Mouse (Mus musculus) CH12.LX (cell line): ENCODE measurements around the gene Kpna7. TPM values are rescaled to one million over a fixed set of nuclear protein-coding genes. Genes with fewer than 3 reads are reported as not detected.

ENCODE experiments used
- DNase-seq: peaks from one replicate; pipeline ENCODE4 v3.0.0-alpha.2; 2013; ENCODE audit errors: extremely low read depth
- H3K27ac ChIP-seq: 2 replicates; pipeline ENCODE4 v1.5.1; 2012; ENCODE audit warnings: low read depth, mild to moderate bottlenecking, control low read depth, moderate library complexity; ENCODE audit not compliant: insufficient read depth
- H3K27me3 ChIP-seq: replicated peaks from 2 replicates; pipeline ENCODE3; 2012; ENCODE audit warnings: inconsistent platforms
- H3K36me3 ChIP-seq, 2 experiments: replicated peaks in 1 of 2; 2 replicates each; pipeline versions ENCODE3 to v1.6.1; 2012; ENCODE audit warnings: inconsistent platforms in 1 of 2, low read length in 1 of 2, mild to moderate bottlenecking in 1 of 2, mixed read lengths in 1 of 2, moderate library complexity in 1 of 2; ENCODE audit not compliant: control insufficient read depth in 1 of 2, insufficient read depth in 1 of 2
- H3K4me1 ChIP-seq, 2 experiments: 2 replicates each; pipeline ENCODE4 v1.6.1; 2012; ENCODE audit warnings: inconsistent platforms in 1 of 2, moderate library complexity in 1 of 2; ENCODE audit not compliant: insufficient read depth in 2 of 2, control insufficient read depth in 1 of 2
- H3K4me2 ChIP-seq: 2 replicates; pipeline ENCODE4 v1.6.1; 2012; ENCODE audit warnings: low read depth, mild to moderate bottlenecking, control low read depth; ENCODE audit not compliant: poor library complexity, insufficient read depth, severe bottlenecking
- H3K4me3 ChIP-seq, 3 experiments: fragments of 150-350 bp in 1 of 3; sonication (generic) in 1 of 3; replicated peaks in 1 of 3; 2 replicates each; pipeline versions ENCODE3 to v1.5.1; 2011 to 2012; ENCODE audit warnings: low read depth in 2 of 3, low read length in 2 of 3, mild to moderate bottlenecking in 2 of 3, moderate library complexity in 2 of 3, control low read depth in 1 of 3, improper control_type of control experiment in 1 of 3, inconsistent platforms in 1 of 3, mixed read lengths in 1 of 3; ENCODE audit not compliant: poor library complexity in 1 of 3
- H3K79me2 ChIP-seq: replicated peaks from 2 replicates; pipeline ENCODE4 v1.6.1; 2012; ENCODE audit warnings: mild to moderate bottlenecking, moderate library complexity; ENCODE audit not compliant: control insufficient read depth, poor library complexity, insufficient read depth, severe bottlenecking; ENCODE audit errors: extremely low read depth
- H3K9ac ChIP-seq: 2 replicates; pipeline ENCODE4 v1.6.1; 2012; ENCODE audit warnings: low read depth, mild to moderate bottlenecking, control low read depth, moderate library complexity; ENCODE audit not compliant: insufficient read depth
- H3K9me3 ChIP-seq: replicated peaks from 2 replicates; pipeline ENCODE3; 2012; ENCODE audit warnings: low read length, inconsistent platforms, mixed read lengths
- BHLHE40 ChIP-seq: IDR thresholded peaks from 2 replicates; pipeline ENCODE4 v1.6.1; 2011; ENCODE audit warnings: mild to moderate bottlenecking, low read depth, low read length, improper control_type of control experiment
- CHD1 ChIP-seq: IDR thresholded peaks from 2 replicates; pipeline ENCODE4 v1.6.1; 2012; ENCODE audit warnings: low read depth, low read length, improper control_type of control experiment, inconsistent platforms
- CHD2 ChIP-seq: IDR thresholded peaks from 2 replicates; pipeline ENCODE4 v1.6.1; 2011; ENCODE audit warnings: low read length, improper control_type of control experiment
- CTCF ChIP-seq, 2 experiments: IDR thresholded peaks in 1 of 2; conservative IDR thresholded peaks in 1 of 2; 2 replicates each; pipeline ENCODE4 v1.5.1; 2011 to 2012; ENCODE audit warnings: low read depth in 2 of 2, low read length in 2 of 2, improper control_type of control experiment in 1 of 2, inconsistent platforms in 1 of 2, mild to moderate bottlenecking in 1 of 2, moderate library complexity in 1 of 2
- E2F4 ChIP-seq: IDR thresholded peaks from 2 replicates; pipeline ENCODE4 v1.6.1; 2011; ENCODE audit warnings: low read depth, low read length, improper control_type of control experiment; ENCODE audit not compliant: insufficient replicate concordance
- ELF1 ChIP-seq: IDR thresholded peaks from 2 replicates; pipeline ENCODE4 v1.6.1; 2014; ENCODE audit warnings: low read depth, mild to moderate bottlenecking, inconsistent platforms, low read length, improper control_type of control experiment
- EP300 ChIP-seq: IDR thresholded peaks from 2 replicates; pipeline ENCODE4 v1.6.1; 2011; ENCODE audit warnings: low read length, improper control_type of control experiment
- ETS1 ChIP-seq: conservative IDR thresholded peaks from 2 replicates; pipeline ENCODE4 v1.6.1; 2012; ENCODE audit warnings: low read depth, mild to moderate bottlenecking, inconsistent platforms, low read length, improper control_type of control experiment, moderate library complexity
- GABPA ChIP-seq: IDR thresholded peaks from 2 replicates; pipeline ENCODE4 v1.6.1; 2012; ENCODE audit warnings: low read depth, low read length, improper control_type of control experiment, inconsistent platforms; ENCODE audit not compliant: insufficient replicate concordance
- HCFC1 ChIP-seq: IDR thresholded peaks from 2 replicates; pipeline ENCODE4 v1.6.1; 2012; ENCODE audit warnings: low read depth, mild to moderate bottlenecking, inconsistent platforms, low read length, improper control_type of control experiment
- IRF4 ChIP-seq: IDR thresholded peaks from 2 replicates; pipeline ENCODE4 v1.6.1; 2014; ENCODE audit warnings: low read depth, mild to moderate bottlenecking, inconsistent platforms, low read length, improper control_type of control experiment
- JUN ChIP-seq: IDR thresholded peaks from 2 replicates; pipeline ENCODE4 v1.6.1; 2011; ENCODE audit warnings: low read depth, mild to moderate bottlenecking, low read length, improper control_type of control experiment, moderate library complexity; ENCODE audit not compliant: insufficient read depth
- JUND ChIP-seq: conservative IDR thresholded peaks from 2 replicates; pipeline ENCODE4 v1.6.1; 2011; ENCODE audit warnings: low read depth, low read length, improper control_type of control experiment
- KAT2A ChIP-seq: IDR thresholded peaks from 2 replicates; pipeline ENCODE4 v1.6.1; 2012; ENCODE audit warnings: low read length, improper control_type of control experiment, inconsistent platforms; ENCODE audit not compliant: insufficient replicate concordance
- MAFK ChIP-seq: IDR thresholded peaks from 2 replicates; pipeline ENCODE4 v1.6.1; 2011; ENCODE audit warnings: low read length, improper control_type of control experiment; ENCODE audit not compliant: insufficient replicate concordance
- MAX ChIP-seq: IDR thresholded peaks from 2 replicates; pipeline ENCODE4 v1.6.1; 2011; ENCODE audit warnings: low read length, improper control_type of control experiment
- MAZ ChIP-seq: IDR thresholded peaks from 2 replicates; pipeline ENCODE4 v1.6.1; 2012; ENCODE audit warnings: low read depth, mild to moderate bottlenecking, inconsistent platforms, low read length, improper control_type of control experiment, moderate library complexity
- MEF2A ChIP-seq: IDR thresholded peaks from 2 replicates; pipeline ENCODE4 v1.6.1; 2014; ENCODE audit warnings: low read depth, mild to moderate bottlenecking, inconsistent platforms, low read length, improper control_type of control experiment, borderline replicate concordance
- MXI1 ChIP-seq: IDR thresholded peaks from 2 replicates; pipeline ENCODE4 v1.6.1; 2011; ENCODE audit warnings: mild to moderate bottlenecking, low read depth, low read length, improper control_type of control experiment
- MYC ChIP-seq: IDR thresholded peaks from 2 replicates; pipeline ENCODE4 v1.6.1; 2011; ENCODE audit warnings: low read depth, mild to moderate bottlenecking, improper control_type of control experiment, low read length
- NELFE ChIP-seq: IDR thresholded peaks from 2 replicates; pipeline ENCODE4 v1.6.1; 2011; ENCODE audit warnings: low read depth, low read length, improper control_type of control experiment
- NRF1 ChIP-seq: IDR thresholded peaks from 2 replicates; pipeline ENCODE4 v1.6.1; 2014; ENCODE audit warnings: low read depth, mild to moderate bottlenecking, inconsistent platforms, low read length, improper control_type of control experiment, moderate library complexity
- PAX5 ChIP-seq: IDR thresholded peaks from 2 replicates; pipeline ENCODE4 v1.6.1; 2012; ENCODE audit warnings: low read length, inconsistent platforms, mixed read lengths
- POLR2A ChIP-seq: IDR thresholded peaks from 2 replicates; pipeline ENCODE4 v1.6.1; 2011; ENCODE audit warnings: low read depth, mild to moderate bottlenecking, improper control_type of control experiment, low read length
- POLR2AphosphoS2 ChIP-seq: IDR thresholded peaks from 2 replicates; pipeline ENCODE4 v1.6.1; 2011; ENCODE audit warnings: low read depth, low read length, improper control_type of control experiment
- RCOR1 ChIP-seq: conservative IDR thresholded peaks from 2 replicates; pipeline ENCODE4 v1.6.1; 2012; ENCODE audit warnings: low read depth, mild to moderate bottlenecking, inconsistent platforms, low read length, improper control_type of control experiment
- SIN3A ChIP-seq: IDR thresholded peaks from 2 replicates; pipeline ENCODE4 v1.6.1; 2012; ENCODE audit warnings: low read length, improper control_type of control experiment, inconsistent platforms
- SMC3 ChIP-seq: IDR thresholded peaks from 2 replicates; pipeline ENCODE4 v1.6.1; 2011; ENCODE audit warnings: low read depth, low read length, improper control_type of control experiment
- TBP ChIP-seq: conservative IDR thresholded peaks from 2 replicates; pipeline ENCODE4 v1.6.1; 2011; ENCODE audit warnings: low read depth, low read length, improper control_type of control experiment
- TCF12 ChIP-seq: IDR thresholded peaks from 2 replicates; pipeline ENCODE4 v1.6.1; 2014; ENCODE audit warnings: low read depth, mild to moderate bottlenecking, inconsistent platforms, low read length, improper control_type of control experiment
- UBTF ChIP-seq: IDR thresholded peaks from 2 replicates; pipeline ENCODE4 v1.6.1; 2012; ENCODE audit warnings: low read depth, mild to moderate bottlenecking, inconsistent platforms, low read length, improper control_type of control experiment, moderate library complexity
- USF1 ChIP-seq: IDR thresholded peaks from 2 replicates; pipeline ENCODE4 v1.6.1; 2014; ENCODE audit warnings: low read depth, mild to moderate bottlenecking, inconsistent platforms, low read length, improper control_type of control experiment
- USF2 ChIP-seq: conservative IDR thresholded peaks from 2 replicates; pipeline ENCODE4 v1.6.1; 2011; ENCODE audit warnings: low read depth, low read length, improper control_type of control experiment
- ZC3H11A ChIP-seq: IDR thresholded peaks from 2 replicates; pipeline ENCODE4 v1.6.1; 2012; ENCODE audit warnings: low read depth, mild to moderate bottlenecking, inconsistent platforms, low read length, improper control_type of control experiment
- ZKSCAN1 ChIP-seq: IDR thresholded peaks from 2 replicates; pipeline ENCODE4 v1.6.1; 2012; ENCODE audit warnings: low read depth, inconsistent platforms, low read length, improper control_type of control experiment, borderline replicate concordance
- ZMIZ1 ChIP-seq: IDR thresholded peaks from 2 replicates; pipeline ENCODE4 v1.6.1; 2012; ENCODE audit warnings: low read depth, mild to moderate bottlenecking, inconsistent platforms, low read length, improper control_type of control experiment
- ZNF384 ChIP-seq: IDR thresholded peaks from 2 replicates; pipeline ENCODE4 v1.6.1; 2012; ENCODE audit warnings: low read depth, low read length, improper control_type of control experiment, inconsistent platforms
- dilution Hi-C: fragments of 300-500 bp; cut with MboI; formaldehyde crosslinking; loops from 2 replicates; pipeline ENCODE4 v1.14.3; 2020; ENCODE audit warnings: low sequenced_read_pairs; ENCODE audit not compliant: extremely low pct_unique_long_range_greater_than_20kb, extremely low pct_ligation_motif_present
- in situ Hi-C: fragments of 300-500 bp; cut with MboI; formaldehyde crosslinking; loops from 3 replicates; pipeline ENCODE4 v1.14.3; 2019; ENCODE audit warnings: low sequenced_read_pairs, low pct_ligation_motif_present, low pct_unique_long_range_greater_than_20kb, mixed read lengths
- polyA plus RNA-seq: library from polyadenylated mRNA; unstranded; fragments of >175 nt; gene quantifications from 2 replicates; pipeline ENCODE4 v1.2.1, GENCODE M21; 2012; ENCODE audit warnings: low read depth; ENCODE audit not compliant: insufficient read length
- total RNA-seq, 2 experiments: library from RNA; depleted of rRNA; stranded (reverse); fragments of 300-350 nt in 1 of 2; fragments of >200 nt in 1 of 2; gene quantifications; 2 replicates each; pipeline ENCODE4 v1.2.3; 2012 to 2014

Kpna7 gene
- not detected in 2 replicates for total RNA-seq (2012; rRNA removed)
- total RNA-seq (2014; rRNA removed), result not detected in 2 replicates
- polyA plus RNA-seq, result 0.26 TPM in 1 of 2 replicates, not detected in the other

DNA sequence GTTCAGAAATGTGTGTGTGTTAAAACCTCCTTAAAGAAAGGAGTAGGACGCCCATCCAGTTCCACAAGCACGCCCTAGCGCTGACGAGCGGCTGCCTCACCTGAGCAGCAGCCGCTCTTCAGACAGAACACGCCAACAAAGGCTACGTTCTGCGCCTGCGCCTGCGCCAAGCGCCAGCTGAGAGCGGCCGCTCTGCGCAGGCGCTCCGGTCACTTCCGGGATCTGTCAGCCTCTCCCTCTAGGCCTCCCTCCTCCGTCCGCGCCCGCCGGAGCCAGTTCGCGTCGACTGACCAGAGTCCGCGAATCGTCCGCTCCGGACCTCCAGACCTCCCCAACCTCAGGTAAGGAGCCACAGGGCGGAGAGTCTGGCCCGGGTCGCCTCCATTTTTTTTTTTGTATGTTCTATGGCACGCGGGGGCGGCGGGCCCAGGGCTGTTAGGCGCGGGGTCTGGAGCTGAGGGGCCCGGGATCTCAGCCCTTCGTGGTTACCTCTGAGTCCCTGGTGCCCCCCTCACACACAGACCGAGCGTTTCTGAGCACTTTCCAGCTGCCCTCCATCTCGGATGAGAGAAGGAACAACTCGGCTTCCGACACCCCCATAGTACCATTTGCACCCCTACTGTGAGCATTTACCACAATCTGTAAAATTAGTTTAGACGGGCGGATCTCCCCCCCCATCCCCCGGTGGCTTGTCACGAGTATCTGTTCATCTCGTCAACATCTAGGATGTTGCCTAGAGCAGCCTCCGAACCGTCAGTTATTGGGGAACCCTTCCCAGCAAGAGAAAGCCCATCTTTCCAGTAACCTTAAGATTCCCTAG, at the start of gene Kpna7, which contains the start of gene Arpc1a:
Gene Kpna7 (minus strand): TSS at position 399 of the 820 bp plus-strand sequence.
Gene Arpc1a (plus strand): TSS at position 199 of the 820 bp plus-strand sequence.
- Histone ChIP-seq H3K36me3 (peaks cover 4 to 22% of the 10 kb centered on the region in 2 experiments), H3K4me3 (peak within 1 kb of the TSS; percentile 67 to 87 (median 71)), H3K79me2 (peaks cover 42% of the 10 kb centered on the region), H3K9ac (peak within 1 kb of the TSS; percentile 99), H3K9me3 (peaks cover 2% of the 10 kb centered on the region), H3K4me2 (peak within 1 kb of the TSS; percentile 83), H3K27ac (no peak within 1 kb of the TSS), H3K27me3 (peaks cover 2% of the 10 kb centered on the region), H3K4me1 (peaks cover 5 to 16% of the 10 kb centered on the region in 2 experiments; a peak in 3 of 4 replicates)
- in situ Hi-C loops (loop anchor here (5.0 kb wide), 1 partner anchor 87 kb away; no protein-coding TSS in a partner anchor), dilution Hi-C loops (no loop called here)
- DNase-seq, result peak; percentile 94
- TF ChIP-seq CTCF (conservative IDR thresholded peaks at IDR 0.05 in 1 of 2, IDR thresholded peaks at IDR 0.05 in 1 of 2; ENCODE audit: low read depth in 2 of 2, low read length in 2 of 2) (no peak), MAZ (0 out of 2 replicates have a peak, but pooled peaks have one; percentile 45), PAX5 (no peak), IRF4 (0 out of 2 replicates have a peak, but pooled peaks have one; percentile 31), HCFC1 (peak; percentile 77), MAX (peak; percentile 59; the same call in 1 of the 2 replicates), NELFE (peak; percentile 90; the same call in 1 of the 2 replicates), JUND (no peak), MYC (no peak), MEF2A (peak; percentile 62; the same call in 1 of the 2 replicates), USF1 (no peak), CHD2 (peak; percentile 26; the same call in 1 of the 2 replicates), ZC3H11A (no peak), ZKSCAN1 (no peak), ELF1 (peak; percentile 99), MXI1 (peak; percentile 82; the same call in 1 of the 2 replicates), JUN (no peak), USF2 (no peak), UBTF (no peak), EP300 (no peak), POLR2A (peak; percentile 86), TBP (peak; percentile 81), KAT2A (0 out of 2 replicates have a peak, but pooled peaks have one; percentile 42), ZMIZ1 (peak; percentile 81; the same call in 1 of the 2 replicates), SMC3 (no peak), ETS1 (peak; percentile 45), BHLHE40 (peak; percentile 81), CHD1 (no peak), RCOR1 (peak; percentile 71; the same call in 1 of the 2 replicates), ZNF384 (no peak), SIN3A (peak; percentile 93), E2F4 (no peak), NRF1 (peak; percentile 100), POLR2AphosphoS2 (peak; percentile 54; the same call in 1 of the 2 replicates), MAFK (no peak), GABPA (no peak), TCF12 (peak; percentile 84; the same call in 1 of the 2 replicates)
